Mouse (Mus musculus) midbrain, postnatal 0 days (tissue): ENCODE measurements at regions not wholly inside any gene's neighbourhood (a gene's known extent, or its start where the extent isn't known, plus 50 kb on each side); places are given as distances from the start of the nearest gene placed in this dataset.

Experiments used
- ATAC-seq: fragments of 200-750 bp; cut with Nextera tagmentation; 2 replicates; pipeline ENCODE4 v1.8.0; 2017; ENCODE audit warnings: moderate number of reproducible peaks, mild to moderate bottlenecking, moderate TSS enrichment, moderate library complexity; ENCODE audit not compliant: low FRiP score
- DNase-seq: peaks from one replicate; pipeline ENCODE4 v3.0.0-alpha.2; 2015; ENCODE audit warnings: low spot score
- H3K27ac ChIP-seq: fragments of 300-500 bp; sonication (generic); 2 replicates; pipeline ENCODE4 v1.5.1; 2014; ENCODE audit warnings: low read depth, mild to moderate bottlenecking, low read length, mixed read lengths
- H3K27me3 ChIP-seq: fragments of 300-500 bp; sonication (generic); 2 replicates; pipeline ENCODE4 v1.6.1; 2014; ENCODE audit warnings: low read length, control low read depth, mixed read lengths; ENCODE audit not compliant: insufficient read depth
- H3K36me3 ChIP-seq: fragments of 300-500 bp; sonication (generic); 2 replicates; pipeline ENCODE4 v1.6.1; 2014; ENCODE audit warnings: low read length, control low read depth, mixed read lengths; ENCODE audit not compliant: insufficient read depth
- H3K4me1 ChIP-seq: fragments of 300-500 bp; sonication (generic); 2 replicates; pipeline ENCODE4 v1.6.1; 2014; ENCODE audit warnings: mild to moderate bottlenecking, control low read depth, antibody characterized with exemption, low read length, mixed read lengths; ENCODE audit not compliant: insufficient read depth
- H3K4me2 ChIP-seq: fragments of 300-500 bp; sonication (generic); 2 replicates; pipeline ENCODE4 v1.6.1; 2014; ENCODE audit warnings: low read depth, mild to moderate bottlenecking, low read length, mixed read lengths; ENCODE audit not compliant: poor library complexity, severe bottlenecking
- H3K4me3 ChIP-seq: fragments of 300-500 bp; sonication (generic); 2 replicates; pipeline ENCODE4 v1.5.1; 2014; ENCODE audit warnings: low read depth, mild to moderate bottlenecking, low read length, moderate library complexity
- H3K9ac ChIP-seq: fragments of 300-500 bp; sonication (generic); replicated peaks from 2 replicates; pipeline ENCODE4 v1.6.1; 2014; ENCODE audit warnings: mild to moderate bottlenecking, low read length, moderate library complexity, mixed read lengths; ENCODE audit not compliant: poor library complexity, severe bottlenecking
- H3K9me3 ChIP-seq: fragments of 300-500 bp; sonication (generic); 2 replicates; pipeline ENCODE4 v1.6.1; 2016; ENCODE audit warnings: low read length, control low read depth
- CTCF ChIP-seq: IDR thresholded peaks from 2 replicates; pipeline ENCODE4 v1.5.1; 2016; ENCODE audit warnings: antibody characterized with exemption, mild to moderate bottlenecking
- WGBS: fragments of 180-500 bp; shearing (Covaris S2); extraction: QIAGEN DNeasy Blood & Tissue Kit; methylation state at CpG from one replicate; pipeline ENCODE4 v1.1.7; 2014; 5-methylcytosine and 5-hydroxymethylcytosine counted together

DNA sequence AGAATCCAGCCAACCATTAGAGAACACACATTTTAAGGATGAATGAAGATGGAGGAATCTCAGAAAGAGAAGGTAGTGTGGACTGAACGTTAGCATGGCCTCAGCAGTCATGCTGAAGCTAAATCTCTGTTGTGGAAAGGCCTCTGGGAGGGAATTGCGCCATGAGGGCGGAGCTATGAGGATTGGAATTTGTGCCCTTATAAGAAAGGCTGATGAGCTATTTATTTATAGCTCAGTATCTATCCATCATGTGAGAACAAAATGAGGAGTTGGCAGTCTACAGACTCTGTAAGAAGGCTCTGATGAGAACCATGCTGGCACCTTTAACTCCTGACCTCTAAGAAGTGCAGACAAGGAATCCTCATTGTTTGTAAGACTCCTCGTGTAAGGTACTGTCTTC lies 214.8 kb upstream of the Daam1 start:
- WGBS: 83% methylated on average over 4 of the region's 4 CpGs
- H3K4me3 ChIP-seq: no peak overlapping the region
- TF ChIP-seq CTCF: no peak

DNA sequence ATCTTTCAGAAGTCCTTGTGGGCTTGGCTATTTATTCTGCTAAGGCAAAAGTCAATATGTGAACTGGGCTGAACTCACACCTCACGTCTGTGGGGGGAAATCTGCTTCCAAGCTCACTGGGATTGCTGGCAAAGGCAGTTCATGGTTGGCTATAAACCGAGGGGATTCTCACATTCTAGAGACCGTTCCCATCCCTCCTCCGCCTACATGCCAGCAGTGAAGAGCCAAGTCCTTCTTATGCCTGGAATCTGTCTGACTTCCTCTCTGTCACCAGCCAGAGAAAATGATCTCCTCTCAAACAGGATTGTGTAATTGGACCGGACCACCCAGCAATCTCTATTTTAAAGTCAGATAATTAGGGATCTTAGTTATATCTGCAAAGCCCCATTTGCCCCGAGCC lies 212.4 kb upstream of the Daam1 start:
- 84% methylated on average over 6 of the region's 6 CpGs for WGBS
- Histone ChIP-seq H3K36me3 (no peaks in the 10 kb centered on the region), H3K4me3 (no peak overlapping the region), H3K9ac (no peak overlapping the region), H3K4me2 (no peak overlapping the region), H3K27ac (no peak overlapping the region), H3K27me3 (no peaks in the 10 kb centered on the region), H3K4me1 (no peaks in the 10 kb centered on the region), H3K9me3 (no peaks in the 10 kb centered on the region)
- no peak for ATAC-seq
- DNase-seq: no peak
- no peak for TF ChIP-seq CTCF

More for the DNA sequence above, 214.8 kb upstream of the Daam1 start:
- Histone ChIP-seq H3K36me3 (no peaks in the 10 kb centered on the region), H3K9me3 (no peaks in the 10 kb centered on the region), H3K9ac (no peak overlapping the region), H3K4me2 (no peak overlapping the region), H3K4me1 (no peaks in the 10 kb centered on the region), H3K27me3 (no peaks in the 10 kb centered on the region), H3K27ac (no peak overlapping the region)
- DNase-seq (no peak), ATAC-seq (no peak)

DNA sequence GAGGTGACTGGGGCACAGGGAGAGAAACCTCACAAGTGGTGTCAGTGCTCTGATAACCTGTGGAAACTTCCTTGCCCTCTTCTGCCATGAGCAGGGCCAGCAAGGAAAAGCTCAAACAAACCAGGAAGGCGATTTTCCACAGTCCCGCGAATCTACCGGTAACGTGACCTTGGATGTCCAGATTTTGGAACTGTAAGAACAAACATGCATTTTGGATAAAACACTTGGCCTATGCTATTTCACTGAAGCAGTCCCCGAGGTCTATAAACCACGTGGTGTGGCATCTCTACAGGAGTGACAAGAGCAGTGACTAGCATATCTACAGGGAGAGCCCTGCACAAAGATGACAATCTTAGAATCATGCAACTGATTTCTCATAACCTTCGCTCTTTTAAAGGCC lies 211.9 kb upstream of the Daam1 start:
- DNase-seq (no peak), ATAC-seq (no peak)
- Histone ChIP-seq H3K36me3 (no peaks in the 10 kb centered on the region), H3K27me3 (no peaks in the 10 kb centered on the region), H3K4me3 (no peak overlapping the region), H3K4me1 (no peaks in the 10 kb centered on the region), H3K27ac (no peak overlapping the region), H3K9me3 (no peaks in the 10 kb centered on the region), H3K9ac (no peak overlapping the region), H3K4me2 (no peak overlapping the region)
- TF ChIP-seq CTCF: no peak
- 86% methylated on average over 8 of the region's 8 CpGs for WGBS

DNA sequence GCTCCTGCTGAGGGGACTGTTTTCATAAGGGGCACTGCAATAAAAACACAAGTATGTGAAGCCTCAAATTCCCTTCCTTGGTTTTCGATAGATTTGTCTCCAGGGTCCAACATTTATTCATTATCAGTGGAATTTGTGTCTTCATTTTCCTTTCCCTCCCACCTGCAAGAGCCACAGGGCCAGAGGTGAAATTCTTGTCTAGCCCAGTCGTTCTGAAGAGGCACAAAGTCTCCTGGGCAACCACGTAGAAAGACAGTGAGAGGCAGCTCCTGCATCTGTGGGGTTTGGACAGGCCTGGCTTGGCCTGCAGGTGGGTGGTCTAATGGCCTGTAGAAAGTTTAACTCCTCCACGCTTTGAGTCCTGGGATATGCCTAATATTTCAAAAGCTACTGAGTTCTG lies 211.3 kb upstream of the Daam1 start:
- Histone ChIP-seq H3K36me3 (no peaks in the 10 kb centered on the region), H3K9me3 (no peaks in the 10 kb centered on the region), H3K4me2 (no peak overlapping the region), H3K27me3 (no peaks in the 10 kb centered on the region), H3K9ac (no peak overlapping the region), H3K4me3 (no peak overlapping the region), H3K4me1 (no peaks in the 10 kb centered on the region), H3K27ac (no peak overlapping the region)
- ATAC-seq: no peak
- WGBS: 42% methylated on average over 4 of the region's 4 CpGs
- no peak for DNase-seq
- no peak for TF ChIP-seq CTCF

DNA sequence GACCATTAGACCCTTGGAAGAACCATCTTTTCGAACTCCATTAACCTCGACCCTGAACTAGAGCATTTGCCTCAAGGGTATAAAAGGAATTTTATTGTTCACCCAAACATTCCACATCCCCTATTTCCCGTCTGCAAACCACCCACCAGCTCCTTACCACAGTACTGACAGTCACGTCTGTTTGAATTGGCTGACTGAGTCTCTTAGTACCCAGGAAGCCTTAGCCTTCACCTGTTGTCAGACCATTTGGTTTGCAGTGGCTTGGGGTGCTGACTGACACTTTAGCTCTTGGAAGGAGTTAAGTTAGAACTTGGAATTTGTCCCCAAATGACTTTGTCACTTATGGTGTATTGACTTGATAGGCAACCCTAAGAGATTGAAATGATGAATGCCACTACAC lies 209.3 kb upstream of the Daam1 start:
- no peak for ATAC-seq
- Histone ChIP-seq H3K9me3 (no peaks in the 10 kb centered on the region), H3K27me3 (no peaks in the 10 kb centered on the region), H3K27ac (no peak overlapping the region), H3K9ac (no peak overlapping the region), H3K36me3 (no peaks in the 10 kb centered on the region), H3K4me2 (no peak overlapping the region), H3K4me3 (no peak overlapping the region), H3K4me1 (no peaks in the 10 kb centered on the region)
- DNase-seq: no peak
- WGBS: 71% methylated on average over 4 of the region's 4 CpGs
- TF ChIP-seq CTCF: no peak

DNA sequence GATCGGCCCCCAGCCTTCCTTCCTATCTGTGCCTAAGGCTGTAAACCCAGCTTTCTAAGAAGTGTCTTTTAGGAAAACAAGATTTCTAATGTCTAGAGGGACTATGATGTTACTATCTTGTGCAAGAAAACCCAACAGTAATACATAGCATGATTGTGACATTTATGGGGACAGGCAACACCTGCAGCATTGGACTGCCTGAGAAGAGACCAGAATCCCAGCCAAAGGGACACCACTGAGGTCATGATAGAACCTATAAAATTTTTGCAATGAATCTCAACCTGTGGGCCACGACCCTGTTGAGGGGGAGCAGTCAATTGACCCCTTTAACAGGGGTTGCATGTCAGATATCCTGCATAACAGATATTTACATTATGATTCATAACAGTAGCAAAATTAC lies 208.1 kb upstream of the Daam1 start:
- no peak for TF ChIP-seq CTCF
- Histone ChIP-seq H3K4me2 (no peak overlapping the region), H3K4me1 (no peaks in the 10 kb centered on the region), H3K36me3 (no peaks in the 10 kb centered on the region), H3K4me3 (no peak overlapping the region), H3K27ac (no peak overlapping the region), H3K9me3 (no peaks in the 10 kb centered on the region), H3K27me3 (no peaks in the 10 kb centered on the region), H3K9ac (no peak overlapping the region)
- ATAC-seq (no peak), DNase-seq (no peak)
- 85% methylated on average over 2 of the region's 2 CpGs for WGBS

DNA sequence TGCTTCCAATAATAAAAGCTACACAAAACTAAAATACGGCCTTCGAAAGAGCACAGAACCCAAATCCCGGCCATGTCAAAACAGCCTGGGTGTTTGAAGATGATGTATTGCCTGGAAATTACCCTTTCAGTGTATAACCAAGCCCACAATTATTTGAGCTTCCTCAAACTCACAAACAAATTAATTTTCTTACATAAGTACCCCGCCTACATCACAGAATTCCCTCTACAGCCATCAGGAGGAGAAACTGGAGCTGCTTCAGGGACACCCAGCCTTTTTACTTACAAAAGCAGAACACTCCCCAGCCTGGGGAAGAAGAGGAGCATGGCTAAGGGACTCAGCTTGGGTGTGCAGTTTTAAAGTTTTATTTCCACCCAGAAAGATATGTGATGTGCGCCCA lies 207.6 kb upstream of the Daam1 start:
- WGBS: 94% methylated on average over 5 of the region's 5 CpGs
- H3K4me2 ChIP-seq: no peak overlapping the region
- no peaks in the 10 kb centered on the region for H3K27me3 ChIP-seq
- DNase-seq: no peak
- no peak overlapping the region for H3K27ac ChIP-seq
- no peak overlapping the region for H3K9ac ChIP-seq
- TF ChIP-seq CTCF: no peak
- no peaks in the 10 kb centered on the region for H3K4me1 ChIP-seq
- no peaks in the 10 kb centered on the region for H3K9me3 ChIP-seq
- ATAC-seq: no peak
- no peak overlapping the region for H3K4me3 ChIP-seq
- no peaks in the 10 kb centered on the region for H3K36me3 ChIP-seq
